Mouse (Mus musculus) cortical plate, adult 2 months (tissue): ENCODE data around the gene Cyb561d1.

Source experiments
- CTCF ChIP-seq: fragments of 200-500 bp; IDR thresholded peaks from 2 replicates; pipeline ENCODE4 v1.5.1; 2011; ENCODE audit warnings: mild to moderate bottlenecking, control low read depth, low read length; ENCODE audit not compliant: insufficient read depth; ENCODE audit errors: extremely low read depth
- POLR2A ChIP-seq: fragments of 200-500 bp; IDR thresholded peaks from 2 replicates; pipeline ENCODE4 v1.6.1; 2011; ENCODE audit warnings: mild to moderate bottlenecking, low read length, control low read depth; ENCODE audit not compliant: insufficient read depth; ENCODE audit errors: extremely low read depth

- TF ChIP-seq POLR2A (peak; percentile 29; the same call in 1 of the 2 replicates), CTCF (no peak)
These were observed 9.7 kb upstream of the Cyb561d1 start, which contains the start of gene Atxn7l2 for GRCm38 (mm10) chr3:108210771-108211139.
